Mouse (Mus musculus) adrenal gland, postnatal 4 days (tissue): Measurements from ENCODE around the gene Sirpa. TPM values are rescaled to one million over a fixed set of nuclear protein-coding genes. Genes with fewer than 3 reads are reported as not detected.
A peak's percentile ranks its signal among the peaks of the same experiment; 100 is the strongest.

Experiments used
- DNase-seq, 2 experiments: peaks; one replicate each; pipeline ENCODE4 v3.0.0; 2021 to 2022; ENCODE audit warnings: low spot score in 2 of 2, mixed read lengths in 2 of 2
- total RNA-seq, 2 experiments: library from RNA; stranded (reverse); gene quantifications; 2 replicates each; pipeline ENCODE4 v1.2.3; 2021

Sirpa gene
- total RNA-seq, 2 experiments from 2014 or later, result 76.8 to 79.1 TPM

- DNase-seq, result no peak
Observed at GRCm38 (mm10) chr2:129580656-129581055, 12.0 kb upstream of the Sirpa start.

DNA sequence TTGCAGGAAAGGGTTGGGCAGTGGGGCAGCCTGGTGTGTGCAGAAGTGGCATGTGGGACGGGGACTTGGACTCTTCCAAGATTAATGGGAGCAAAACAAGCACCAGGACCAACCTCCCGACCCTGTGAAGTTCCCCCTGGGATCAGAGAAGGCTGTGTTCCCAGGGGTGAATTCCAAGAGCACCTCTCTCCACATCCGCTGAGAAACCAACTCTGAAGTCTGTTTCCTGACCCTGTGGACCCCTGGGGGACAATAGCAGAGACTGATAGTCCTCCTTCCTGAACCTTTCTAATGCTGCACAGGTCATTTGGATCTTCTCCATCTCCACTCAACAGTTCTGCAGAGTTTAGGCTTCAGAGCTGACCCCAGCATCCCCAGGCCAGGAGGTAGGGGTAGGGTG is 10.8 kb upstream of the Sirpa start:
- DNase-seq, result no peak

GRCm38 (mm10) chr2:129582261-129582660 is 10.4 kb upstream of the Sirpa start:
- DNase-seq, result no peak

GRCm38 (mm10) chr2:129584905-129585304 is 7.7 kb upstream of the Sirpa start:
- no peak for DNase-seq

GRCm38 (mm10) chr2:129585904-129586514 is 6.6 kb upstream of the Sirpa start:
- no peak for DNase-seq

- DNase-seq, result no peak
Observed at GRCm38 (mm10) chr2:129587241-129587640, 5.4 kb upstream of the Sirpa start.

DNA sequence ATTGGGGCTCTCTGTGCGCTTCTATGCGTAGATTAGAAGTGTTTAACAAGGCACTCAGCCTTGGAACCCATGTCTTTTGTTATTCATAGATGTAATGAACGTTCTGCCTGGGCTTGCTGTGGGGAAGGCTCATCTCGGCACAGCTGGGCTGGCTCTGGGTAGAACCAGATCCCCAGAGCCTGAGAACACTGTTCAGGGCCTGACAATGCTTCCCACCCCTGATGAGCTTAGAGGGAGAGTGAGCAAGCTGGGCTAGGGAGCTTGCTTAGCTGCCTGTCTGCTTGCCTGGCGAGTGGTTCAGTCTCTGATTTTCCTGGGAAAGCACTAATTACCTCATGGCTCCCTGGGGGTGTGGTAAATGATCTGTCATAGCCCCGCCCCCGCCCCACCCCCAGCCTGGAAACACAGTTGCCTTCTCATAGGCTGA is 4.8 kb upstream of the Sirpa start:
- no peak for DNase-seq

- DNase-seq, result no peak
Observed at GRCm38 (mm10) chr2:129591897-129592296, 738 bp upstream of the Sirpa start.

GRCm38 (mm10) chr2:129593141-129593875 is 673 bp downstream of the Sirpa start:
- peak; percentile 56 to 67 for DNase-seq

DNA sequence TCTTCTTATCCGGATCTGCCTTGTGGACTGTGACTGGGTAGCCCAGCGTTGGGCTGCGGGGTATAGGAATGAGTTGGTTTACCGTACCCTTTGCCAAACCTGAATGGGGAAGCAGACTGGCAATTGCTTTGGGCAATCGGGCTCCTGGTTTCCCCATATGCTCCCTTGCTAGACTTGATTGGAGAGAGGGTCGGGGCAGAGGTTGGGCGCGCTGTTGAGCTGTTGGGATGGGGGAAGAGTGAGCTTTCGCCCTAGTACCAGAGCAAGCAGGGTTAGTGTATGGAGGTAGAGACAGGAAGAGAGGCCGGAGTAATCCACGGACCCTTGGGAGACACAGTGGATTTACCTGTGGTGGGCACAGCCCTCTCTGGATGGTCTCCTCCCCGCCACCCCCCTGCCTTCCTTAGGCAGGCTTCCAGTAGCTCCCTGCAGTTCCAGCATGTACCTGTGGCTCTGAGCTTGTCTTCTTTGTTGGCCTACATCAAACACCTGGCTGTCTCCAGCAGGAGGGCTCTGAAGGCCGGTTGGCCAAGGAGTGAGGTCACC is 1.3 kb downstream of the Sirpa start:
- no peak for DNase-seq

- no peak for DNase-seq
Observed at GRCm38 (mm10) chr2:129594569-129594968, 1.9 kb downstream of the Sirpa start.

GRCm38 (mm10) chr2:129595206-129595605 is 2.6 kb downstream of the Sirpa start:
- no peak for DNase-seq

- DNase-seq, result no peak
Observed at GRCm38 (mm10) chr2:129595661-129596209, 3.1 kb downstream of the Sirpa start.

DNA sequence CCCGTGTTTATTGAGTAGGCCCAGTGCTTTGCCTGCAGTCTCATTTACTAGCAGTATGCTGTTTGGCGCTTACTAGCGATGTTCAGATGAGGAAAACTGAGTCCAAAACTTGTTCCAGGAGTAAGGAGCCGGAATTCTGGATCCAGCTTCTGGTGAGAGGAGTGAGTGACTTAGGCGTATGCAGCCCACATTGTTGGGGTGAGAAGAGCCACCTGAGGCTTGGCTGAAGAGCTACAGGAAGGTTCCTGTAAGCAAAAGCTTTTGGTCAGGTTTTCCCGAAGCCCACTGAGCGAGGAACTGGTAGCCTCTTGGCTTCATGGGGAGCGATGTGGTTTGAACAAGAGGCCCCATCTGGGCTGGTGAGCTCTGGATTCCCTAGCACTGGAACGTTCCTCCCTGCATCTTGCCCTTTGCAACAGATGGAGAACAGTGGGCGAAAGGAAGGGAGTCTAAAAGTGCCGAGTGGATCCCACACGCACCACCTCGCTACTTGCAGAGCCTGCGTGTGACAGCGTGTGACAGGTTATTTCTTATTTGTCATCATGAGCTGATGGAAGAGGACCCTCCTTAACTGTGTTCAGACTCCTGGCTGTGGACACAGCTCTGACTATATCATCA is 4.0 kb downstream of the Sirpa start:
- no peak for DNase-seq

- DNase-seq, result no peak
Observed at GRCm38 (mm10) chr2:129597581-129597980, 4.9 kb downstream of the Sirpa start.

DNA sequence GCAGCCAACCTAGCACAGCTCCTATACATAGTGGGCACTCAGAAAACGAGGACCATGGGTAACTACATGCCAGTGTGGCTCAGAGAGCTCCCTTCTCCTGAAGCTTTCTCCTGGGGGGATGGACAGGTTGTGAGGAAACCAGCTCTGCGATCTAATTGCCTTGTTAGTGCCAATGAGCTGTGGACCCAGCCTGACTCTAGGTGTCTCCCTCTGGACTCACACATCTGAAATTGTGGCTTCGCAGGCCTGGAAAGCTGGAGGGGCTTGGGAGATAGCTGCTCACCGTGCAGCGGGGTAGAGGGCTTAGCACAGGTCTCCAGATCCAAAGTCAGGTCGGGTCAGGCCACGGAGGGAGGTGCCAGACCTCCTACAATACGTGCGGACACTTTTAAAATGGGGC is 5.5 kb downstream of the Sirpa start:
- DNase-seq, result no peak

DNA sequence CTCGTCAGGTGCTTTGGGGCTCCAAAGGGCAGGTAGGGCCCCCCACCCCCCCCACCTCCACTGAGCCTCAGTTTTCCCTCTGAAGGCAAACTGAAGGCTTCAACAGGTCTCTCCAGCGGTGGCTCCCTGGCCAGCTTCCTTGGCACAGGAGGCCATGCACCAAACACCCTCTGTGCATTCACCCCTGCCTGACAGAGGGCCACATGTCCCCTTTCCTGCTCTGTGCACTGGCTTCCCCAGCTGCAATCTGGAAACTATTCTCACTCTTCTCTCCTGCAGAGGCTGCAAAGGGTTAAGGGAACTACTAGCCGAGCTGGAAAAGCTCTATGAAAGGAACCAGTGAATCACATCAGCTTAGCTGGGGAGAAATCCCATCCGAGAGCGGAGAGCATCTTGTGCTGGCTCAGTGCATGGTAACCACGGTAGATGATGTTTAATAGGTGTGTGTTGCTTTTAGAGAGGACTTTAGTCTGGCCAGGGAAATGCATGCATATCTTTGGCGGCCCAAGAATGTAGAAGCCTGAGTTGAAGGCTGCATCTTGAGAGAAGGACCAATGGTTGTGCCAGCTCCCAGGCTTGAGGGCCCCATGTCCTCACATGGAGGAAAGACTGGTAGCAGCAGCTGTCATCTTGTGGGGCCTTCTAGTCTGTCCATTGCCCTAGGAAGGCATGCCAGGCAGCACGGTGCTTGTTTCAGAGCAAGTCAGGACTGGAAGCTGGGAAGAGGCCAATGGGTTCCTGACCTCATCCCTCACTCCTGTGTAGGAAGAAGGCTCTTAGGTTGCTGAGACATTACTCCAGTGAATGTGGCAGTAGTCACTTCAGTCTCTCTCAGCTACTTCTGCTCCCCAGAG is 6.8 kb downstream of the Sirpa start:
- DNase-seq, result no peak

DNA sequence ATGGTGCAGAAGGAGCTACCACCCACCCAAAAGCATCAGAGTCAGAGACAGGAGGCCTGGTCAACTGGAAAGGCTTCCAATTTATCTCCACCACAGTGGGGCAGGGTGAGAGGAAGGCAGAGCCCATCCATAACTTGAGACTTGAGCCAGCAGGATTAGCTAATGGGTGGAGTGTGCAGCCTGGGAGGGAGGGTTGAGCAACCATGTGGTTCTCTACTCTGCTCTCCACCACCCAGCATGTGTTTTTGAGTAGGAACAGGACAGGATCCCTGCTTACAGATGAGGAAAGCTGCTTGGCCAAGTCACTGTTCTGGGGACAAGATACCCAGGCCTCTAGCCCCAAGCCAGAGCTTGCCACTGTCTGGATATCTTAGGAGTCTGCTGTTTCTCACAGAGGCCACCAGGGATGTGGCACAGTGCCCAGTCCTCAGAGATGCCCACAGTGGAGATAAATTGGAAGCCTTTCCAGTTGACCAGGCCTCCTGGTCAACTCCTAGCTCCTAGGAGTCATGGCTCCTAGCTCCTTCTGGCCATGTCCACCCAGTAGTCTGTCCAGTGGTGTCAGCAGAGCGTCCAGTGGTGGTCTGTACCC is 8.5 kb downstream of the Sirpa start:
- no peak for DNase-seq

GRCm38 (mm10) chr2:129601894-129602663 is 9.4 kb downstream of the Sirpa start:
- DNase-seq, result no peak

- DNase-seq, result no peak
Observed at GRCm38 (mm10) chr2:129602856-129603255, 10.2 kb downstream of the Sirpa start.
